Mouse (Mus musculus) kidney, embryonic 14.5 days (tissue): Measurements from ENCODE around the gene Crip2. TPM values are rescaled to one million over a fixed set of nuclear protein-coding genes. Genes with fewer than 3 reads are reported as not detected.

ENCODE experiments used
- polyA plus RNA-seq: library from polyadenylated mRNA; unstranded; fragments of >200 nt; fragmentation: Nextera tagmentation; extraction: Ambion mirVana; gene quantifications from 2 replicates; pipeline ENCODE4 v1.2.1, GENCODE M21; 2014

The Crip2 gene
- polyA plus RNA-seq, 1 experiment from 2014 or later: 174 TPM

Other genes starting within 250 kb of the Crip2 start
- gene Jag2, start 210.5 kb upstream of the Crip2 start, polyA plus RNA-seq: 2.3 and 2.9 TPM in 2 replicates
- 101 and 102 TPM in 2 replicates for gene Nudt14, start 198.1 kb upstream of the Crip2 start, polyA plus RNA-seq
- 22.3 and 23.1 TPM in 2 replicates for gene Btbd6, start 163.8 kb upstream of the Crip2 start, polyA plus RNA-seq
- gene Brf1, start 139.5 kb upstream of the Crip2 start, polyA plus RNA-seq: 38.2 and 75.6 TPM in 2 replicates
- 12.6 and 14.6 TPM in 2 replicates for gene Pacs2, start 125.7 kb upstream of the Crip2 start, polyA plus RNA-seq
- not detected in 2 replicates for gene Tex22, start 65.7 kb upstream of the Crip2 start, polyA plus RNA-seq
- 23.0 and 26.2 TPM in 2 replicates for gene Mta1, start 42.0 kb upstream of the Crip2 start, polyA plus RNA-seq
- 194 and 281 TPM in 2 replicates for gene Crip1, start 6.1 kb downstream of the Crip2 start, polyA plus RNA-seq
- gene Tedc1, start 16.2 kb downstream of the Crip2 start, polyA plus RNA-seq: 33.0 and 37.4 TPM in 2 replicates
- 4.2 and 13.9 TPM in 2 replicates for gene Tmem121, start 45.7 kb downstream of the Crip2 start, polyA plus RNA-seq